Mouse (Mus musculus) brain, adult 10 weeks (tissue): ENCODE measurements around the gene Serpinb9f. TPM values are rescaled to one million over a fixed set of nuclear protein-coding genes. Genes with fewer than 3 reads are reported as not detected.

Experiments
- polyA plus RNA-seq: library from polyadenylated mRNA; stranded (reverse); fragments of 350-450 nt; fragmentation: Illumina TruSeq; extraction: RNeasy Lipid Tissue Mini Kit (QIAGEN cat#74804); gene quantifications from one replicate; pipeline ENCODE4 v1.2.3, GENCODE M21; 2015; ENCODE audit warnings: low read depth, low replicate concordance

Gene Serpinb9f
- not detected for polyA plus RNA-seq

DNA sequence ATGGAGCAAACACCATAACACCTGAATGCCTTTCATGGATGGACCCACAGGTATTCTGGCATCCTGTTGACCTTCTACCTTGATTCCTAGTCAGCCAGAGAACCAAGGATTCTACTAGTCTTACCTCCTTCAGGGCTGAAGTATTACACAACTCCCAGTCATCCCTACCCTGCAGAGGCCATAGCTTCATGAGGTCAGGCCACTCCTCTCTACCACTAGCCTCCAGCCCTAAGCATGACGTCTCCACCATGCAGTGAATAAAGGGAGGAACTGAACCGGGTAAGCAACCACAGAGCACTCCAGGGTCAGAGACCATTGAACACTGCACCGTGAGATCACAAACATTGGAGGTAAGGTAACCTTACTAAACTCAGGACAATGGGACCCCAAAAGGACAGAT lies at the start of gene Serpinb9f:
Serpinb9f (plus strand) TSS at position 301 of the 400 bp plus-strand sequence.

Other genes starting within 250 kb of the Serpinb9f start
- 3.3 TPM for gene Serpinb1b, start 245.5 kb upstream of the Serpinb9f start, polyA plus RNA-seq
- not detected for gene Serpinb9c, start 164.3 kb upstream of the Serpinb9f start, polyA plus RNA-seq
- gene Serpinb9d, start 131.1 kb upstream of the Serpinb9f start, polyA plus RNA-seq = not detected
- gene Serpinb9e, start 74.5 kb upstream of the Serpinb9f start, polyA plus RNA-seq = not detected
- not detected for gene Gm11397, start 71.7 kb downstream of the Serpinb9f start, polyA plus RNA-seq
- not detected for gene Serpinb9g, start 160.7 kb downstream of the Serpinb9f start, polyA plus RNA-seq